Mouse (Mus musculus) ES-E14 (cell line): ENCODE data around the gene Lin7c. TPM values are rescaled to one million over a fixed set of nuclear protein-coding genes. Genes with fewer than 3 reads are reported as not detected.

Source experiments
- DNase-seq: peaks from one replicate; pipeline ENCODE4 v3.0.0-alpha.2; 2013; ENCODE audit warnings: low read depth, low spot score
- H3K27ac ChIP-seq: 2 replicates; pipeline ENCODE4 v1.5.1; 2012; ENCODE audit warnings: low read depth, mild to moderate bottlenecking, low read length, moderate library complexity, mixed read lengths; ENCODE audit not compliant: poor library complexity, insufficient read depth, severe bottlenecking
- H3K36me3 ChIP-seq: 2 replicates; pipeline ENCODE4 v1.6.1; 2012; ENCODE audit warnings: mild to moderate bottlenecking, low read length, moderate library complexity, mixed read lengths; ENCODE audit not compliant: control insufficient read depth, poor library complexity, insufficient read depth, severe bottlenecking
- H3K4me1 ChIP-seq, 2 experiments: fragments of 150-350 bp in 1 of 2; sonication (generic) in 1 of 2; 2 replicates each; pipeline ENCODE4 v1.6.1; 2012; ENCODE audit warnings: low read length in 2 of 2, mild to moderate bottlenecking in 1 of 2, mixed read lengths in 1 of 2; ENCODE audit not compliant: control insufficient read depth in 2 of 2, insufficient read depth in 2 of 2, poor library complexity in 1 of 2
- H3K4me3 ChIP-seq, 2 experiments: fragments of 150-350 bp in 1 of 2; sonication (generic) in 1 of 2; 2 replicates each; pipeline ENCODE4 v1.5.1; 2012; ENCODE audit warnings: low read length in 2 of 2, low read depth in 1 of 2, mild to moderate bottlenecking in 1 of 2, mixed read lengths in 1 of 2; ENCODE audit not compliant: insufficient read depth in 1 of 2, poor library complexity in 1 of 2, severe bottlenecking in 1 of 2
- H3K9ac ChIP-seq: 2 replicates; pipeline ENCODE4 v1.6.1; 2012; ENCODE audit warnings: low read depth, mild to moderate bottlenecking, low read length, mixed read lengths; ENCODE audit not compliant: poor library complexity, insufficient read depth, severe bottlenecking
- H3K9me3 ChIP-seq: fragments of 150-350 bp; sonication (generic); 2 replicates; pipeline ENCODE4 v1.6.1; 2012; ENCODE audit warnings: low read depth, mild to moderate bottlenecking, low read length; ENCODE audit not compliant: control insufficient read depth, insufficient read depth
- CHD2 ChIP-seq: IDR thresholded peaks from 2 replicates; pipeline ENCODE4 v1.6.1; 2014; ENCODE audit warnings: mild to moderate bottlenecking, low read depth, low read length, inconsistent platforms
- HCFC1 ChIP-seq: IDR thresholded peaks from 2 replicates; pipeline ENCODE4 v1.6.1; 2012; ENCODE audit warnings: low read length, inconsistent platforms, borderline replicate concordance; ENCODE audit not compliant: insufficient read depth
- MAFK ChIP-seq: IDR thresholded peaks from 2 replicates; pipeline ENCODE4 v1.6.1; 2014; ENCODE audit warnings: mild to moderate bottlenecking, low read depth, low read length, inconsistent platforms; ENCODE audit not compliant: insufficient read depth
- ZC3H11A ChIP-seq: IDR thresholded peaks from 2 replicates; pipeline ENCODE4 v1.6.1; 2012; ENCODE audit warnings: low read depth, mild to moderate bottlenecking, inconsistent platforms, low read length, borderline replicate concordance
- ZNF384 ChIP-seq: IDR thresholded peaks from 2 replicates; pipeline ENCODE4 v1.6.1; 2012; ENCODE audit warnings: low read depth, low read length, inconsistent platforms
- in situ Hi-C, 2 experiments: fragments of 600-800 bp; cut with MboI; formaldehyde crosslinking; loops; one replicate each; pipeline ENCODE4 v1.15.1; 2025; ENCODE audit warnings: low sequenced_read_pairs in 2 of 2, inconsistent platforms in 1 of 2; ENCODE audit not compliant: unreplicated experiment in 2 of 2
- total RNA-seq: library from RNA; depleted of rRNA; stranded (reverse); fragments of 300-350 nt; gene quantifications from 2 replicates; pipeline ENCODE4 v1.2.3, GENCODE M21; 2012; rRNA removed

Lin7c gene
- total RNA-seq, 1 experiment, result 71.8 TPM

DNA sequence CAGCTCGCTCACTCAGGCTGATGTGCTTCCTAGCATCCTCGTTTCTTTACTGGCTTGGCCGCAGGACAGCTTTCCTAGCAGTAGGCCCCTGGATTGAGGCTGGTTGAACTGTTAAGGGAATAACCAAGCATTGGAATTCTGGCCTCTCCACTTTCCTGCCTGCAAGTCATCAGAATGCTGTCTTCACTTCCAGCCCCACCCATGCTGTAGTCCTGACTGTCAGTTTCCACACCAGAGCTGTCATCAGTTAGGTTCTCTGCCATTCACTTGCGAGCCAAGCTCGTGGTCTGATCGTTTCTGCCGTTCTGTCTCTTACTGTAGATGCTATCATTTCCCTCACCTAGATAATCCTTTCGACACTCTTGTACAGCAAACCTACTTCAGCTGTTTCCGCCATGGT lies 54.3 kb downstream of the Lin7c start:
- Histone ChIP-seq H3K27ac (no peak overlapping the region), H3K36me3 (no peaks in the 10 kb centered on the region; the same call in 1 of the 2 replicates), H3K9me3 (no peaks in the 10 kb centered on the region), H3K4me1 (peaks cover 4 to 19% of the 10 kb centered on the region in 2 experiments), H3K9ac (no peak overlapping the region), H3K4me3 (no peak overlapping the region)
- DNase-seq, result no peak
- TF ChIP-seq MAFK, result no peak
- TF ChIP-seq HCFC1, result no peak
- in situ Hi-C loops, result no loop called here

DNA sequence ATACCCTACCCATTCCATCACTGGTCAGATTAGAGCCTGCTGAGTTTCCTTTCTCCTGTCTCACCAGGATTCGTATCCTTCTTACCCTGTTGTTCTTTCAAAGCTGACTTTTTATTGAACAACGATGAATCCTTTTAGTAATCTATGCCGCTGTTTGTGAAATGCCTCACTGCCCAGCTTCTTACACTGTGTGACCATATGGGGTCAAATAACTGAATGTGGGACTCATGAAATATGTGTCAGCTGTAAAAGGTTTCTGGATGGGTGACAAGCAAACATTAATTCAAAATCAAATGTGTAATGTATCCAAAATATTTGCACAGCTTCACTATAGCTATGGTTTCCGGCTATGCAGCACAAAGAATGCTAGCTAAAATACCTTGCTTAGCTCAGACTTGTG lies 54.9 kb downstream of the Lin7c start:
- in situ Hi-C loops, result no loop called here
- no peak overlapping the region for H3K9ac ChIP-seq
- no peak overlapping the region for H3K4me3 ChIP-seq
- no peaks in the 10 kb centered on the region; the same call in 1 of the 2 replicates for H3K36me3 ChIP-seq
- peaks cover 4 to 19% of the 10 kb centered on the region in 2 experiments for H3K4me1 ChIP-seq
- no peak overlapping the region for H3K27ac ChIP-seq
- H3K9me3 ChIP-seq, result no peaks in the 10 kb centered on the region
- TF ChIP-seq HCFC1 (no peak), MAFK (no peak), ZNF384 (no peak), CHD2 (no peak), ZC3H11A (no peak)
- DNase-seq, result no peak

DNA sequence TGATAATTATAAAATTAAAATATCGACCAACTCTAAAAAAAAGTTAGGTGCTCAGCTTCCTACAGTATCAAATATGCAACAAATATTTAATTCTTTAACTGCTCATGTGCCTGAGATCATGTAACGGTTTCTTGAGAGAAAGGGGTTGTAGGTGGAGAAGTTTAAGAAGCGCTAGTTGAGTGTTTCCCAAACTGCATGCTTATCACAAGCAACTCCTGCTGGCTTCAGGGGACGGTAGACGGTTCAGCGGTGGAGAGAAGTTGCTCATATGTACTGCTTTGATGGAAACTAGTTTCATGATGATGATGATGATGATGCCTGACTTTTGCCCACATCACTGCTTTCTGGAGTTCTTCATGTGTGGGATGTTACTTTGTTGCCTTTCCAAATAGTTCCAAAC lies 55.8 kb downstream of the Lin7c start:
- Histone ChIP-seq H3K4me1 (peaks cover 4 to 19% of the 10 kb centered on the region in 2 experiments), H3K4me3 (no peak overlapping the region), H3K36me3 (no peaks in the 10 kb centered on the region; the same call in 1 of the 2 replicates), H3K9me3 (no peaks in the 10 kb centered on the region), H3K27ac (no peak overlapping the region), H3K9ac (no peak overlapping the region)
- TF ChIP-seq HCFC1 (no peak), ZNF384 (no peak), CHD2 (no peak), ZC3H11A (no peak), MAFK (no peak)
- in situ Hi-C loops, result no loop called here
- no peak for DNase-seq

DNA sequence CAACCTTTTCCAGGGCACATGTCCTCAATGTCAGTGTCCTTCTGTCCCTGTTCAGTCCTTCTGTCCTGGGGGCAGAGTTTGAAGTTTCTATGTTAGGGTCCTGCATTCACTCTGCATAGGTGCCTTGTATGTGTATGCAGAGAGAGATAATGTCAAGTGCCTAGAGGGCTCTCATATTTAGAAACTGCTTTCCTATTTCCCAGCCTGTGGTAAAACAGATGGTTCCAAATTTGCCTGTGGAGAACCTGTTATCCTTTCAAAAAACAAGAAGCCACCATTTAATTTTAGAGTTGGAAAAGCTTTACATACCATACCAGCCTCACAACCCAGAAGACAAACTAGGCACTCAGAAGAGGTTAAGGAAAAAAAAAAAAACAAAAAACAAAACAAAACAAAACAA lies 58.9 kb downstream of the Lin7c start:
- Histone ChIP-seq H3K4me3 (no peak overlapping the region), H3K9me3 (no peaks in the 10 kb centered on the region), H3K9ac (no peak overlapping the region), H3K4me1 (peaks cover 4 to 7% of the 10 kb centered on the region in 2 experiments; a peak in 3 of 4 replicates), H3K36me3 (no peaks in the 10 kb centered on the region; the same call in 1 of the 2 replicates), H3K27ac (no peak overlapping the region)
- in situ Hi-C loops, result no loop called here
- no peak for DNase-seq
- TF ChIP-seq MAFK, result no peak
- TF ChIP-seq ZNF384, result no peak
- TF ChIP-seq ZC3H11A, result no peak
- TF ChIP-seq CHD2, result no peak
- no peak for TF ChIP-seq HCFC1

DNA sequence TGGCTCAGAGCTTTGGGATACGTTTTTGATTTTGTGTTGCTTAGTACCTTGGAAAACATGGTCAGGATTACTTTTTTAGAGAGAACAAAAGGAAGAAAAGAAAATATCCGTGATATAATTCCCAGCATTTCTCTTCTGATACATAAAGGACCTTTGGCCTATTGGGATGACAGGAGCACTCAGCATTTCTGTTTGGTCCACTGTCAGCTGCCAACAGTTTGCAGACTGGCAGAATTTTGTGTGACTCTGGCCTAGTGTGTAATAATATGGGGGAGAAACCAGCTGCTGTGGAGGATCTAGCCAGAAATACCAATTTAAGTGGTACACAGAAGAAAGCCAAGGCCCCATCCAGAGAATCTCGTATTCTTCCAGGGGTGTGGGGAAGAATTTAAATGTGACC lies 59.7 kb downstream of the Lin7c start:
- TF ChIP-seq ZNF384 (no peak), CHD2 (no peak), HCFC1 (no peak), MAFK (no peak), ZC3H11A (no peak)
- in situ Hi-C loops, result no loop called here
- Histone ChIP-seq H3K4me1 (peaks cover 0 to 9% of the 10 kb centered on the region in 2 experiments; a peak in 1 of 4 replicates), H3K9ac (no peak overlapping the region), H3K9me3 (no peaks in the 10 kb centered on the region), H3K4me3 (no peak overlapping the region), H3K27ac (no peak overlapping the region), H3K36me3 (peaks cover 2% of the 10 kb centered on the region; the same call in 1 of the 2 replicates)
- DNase-seq, result no peak

Other genes with a start within 250 kb of the Lin7c start
- gene Bdnf, start 216.2 kb upstream of the Lin7c start, total RNA-seq, result 3.6 and 5.4 TPM in 2 replicates
- gene Lgr4, start 26.8 kb downstream of the Lin7c start, total RNA-seq, result 68.9 and 108 TPM in 2 replicates
- gene Ccdc34, start 127.0 kb downstream of the Lin7c start, total RNA-seq, result 14.5 and 15.4 TPM in 2 replicates